Mouse (Mus musculus): ENCODE data around the gene Wdr3. TPM values are rescaled to one million over a fixed set of nuclear protein-coding genes. Genes with fewer than 3 reads are reported as not detected.
A peak's percentile ranks its signal among the peaks of the same experiment; 100 is the strongest.

Gene Wdr3
- polyA plus RNA-seq (2012; rRNA removed): 33.4 and 35.3 TPM in 2 replicates

DNA sequence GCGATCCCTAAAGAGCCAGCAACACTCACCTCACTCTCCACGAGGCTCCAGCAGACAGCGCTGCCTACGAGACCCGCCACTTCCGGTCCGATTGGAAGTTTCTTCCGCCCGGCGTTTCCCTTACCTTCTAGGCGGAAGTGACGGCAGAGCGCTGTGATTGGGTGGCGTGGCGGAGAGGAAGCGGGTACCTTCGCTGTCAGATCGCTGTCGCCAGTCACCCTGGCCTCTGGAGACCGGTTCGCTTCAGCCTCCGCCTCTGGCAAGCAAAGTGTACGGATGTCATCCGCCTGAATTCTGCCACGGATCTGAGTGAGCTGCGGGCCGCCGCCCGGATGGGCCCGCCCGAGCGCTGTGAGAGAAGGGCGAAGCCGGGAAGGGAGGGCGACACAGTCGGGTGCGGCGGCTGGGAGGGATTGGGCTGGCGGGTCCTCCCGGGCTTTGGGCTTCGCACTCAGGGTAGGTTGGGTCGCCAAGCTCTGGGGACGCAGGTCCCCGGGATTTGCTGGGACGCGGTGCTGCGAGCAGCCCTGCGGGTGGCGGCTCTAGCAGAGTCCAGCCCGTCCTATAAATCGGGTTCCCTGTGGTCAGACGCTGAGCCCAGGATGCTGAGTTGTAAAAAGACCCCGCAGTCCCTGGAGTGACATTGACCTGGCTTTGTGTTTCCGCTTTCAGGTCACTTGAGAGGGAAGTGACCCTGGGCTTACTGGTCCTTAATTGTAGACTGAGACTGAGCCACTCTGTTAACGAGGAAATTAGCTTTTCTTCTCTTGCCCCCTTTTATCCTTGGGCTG is at the start of gene Wdr3, which contains the start of gene Gdap2:
Wdr3 (minus strand) TSS at position 93 of the 791 bp plus-strand sequence.
Gdap2 (plus strand) TSS at position 67 of the 791 bp plus-strand sequence.
- DNase-seq (ENCODE audit: low read depth): peak; percentile 99
- TF ChIP-seq CTCF (IDR thresholded peaks at IDR 0.05; ENCODE audit: borderline replicate concordance, extremely low read depth, insufficient read depth, insufficient read length): no peak
- peak; percentile 62; the same call in 1 of the 2 replicates for TF ChIP-seq POLR2A (IDR thresholded peaks at IDR 0.05; ENCODE audit: borderline replicate concordance, extremely low read depth, insufficient read depth, insufficient read length, poor library complexity, severe bottlenecking)

GRCm38 (mm10) chr3:100206973-100207372 is 44.8 kb upstream of the Wdr3 start:
- no peak for DNase-seq (ENCODE audit: low read depth)
- TF ChIP-seq CTCF (IDR thresholded peaks at IDR 0.05; ENCODE audit: borderline replicate concordance, extremely low read depth, insufficient read depth, insufficient read length) (no peak), POLR2A (IDR thresholded peaks at IDR 0.05; ENCODE audit: borderline replicate concordance, extremely low read depth, insufficient read depth, insufficient read length, poor library complexity, severe bottlenecking) (no peak)

- DNase-seq (ENCODE audit: low read depth): no peak
- TF ChIP-seq CTCF (IDR thresholded peaks at IDR 0.05; ENCODE audit: borderline replicate concordance, extremely low read depth, insufficient read depth, insufficient read length) (no peak), POLR2A (IDR thresholded peaks at IDR 0.05; ENCODE audit: borderline replicate concordance, extremely low read depth, insufficient read depth, insufficient read length, poor library complexity, severe bottlenecking) (no peak)
These were observed 39.3 kb upstream of the Wdr3 start for GRCm38 (mm10) chr3:100201554-100201953.

GRCm38 (mm10) chr3:100194210-100194609 is 32.0 kb upstream of the Wdr3 start:
- no peak for TF ChIP-seq POLR2A (IDR thresholded peaks at IDR 0.05; ENCODE audit: borderline replicate concordance, extremely low read depth, insufficient read depth, insufficient read length, poor library complexity, severe bottlenecking)
- no peak for TF ChIP-seq CTCF (IDR thresholded peaks at IDR 0.05; ENCODE audit: borderline replicate concordance, extremely low read depth, insufficient read depth, insufficient read length)
- no peak for DNase-seq (ENCODE audit: low read depth)

DNA sequence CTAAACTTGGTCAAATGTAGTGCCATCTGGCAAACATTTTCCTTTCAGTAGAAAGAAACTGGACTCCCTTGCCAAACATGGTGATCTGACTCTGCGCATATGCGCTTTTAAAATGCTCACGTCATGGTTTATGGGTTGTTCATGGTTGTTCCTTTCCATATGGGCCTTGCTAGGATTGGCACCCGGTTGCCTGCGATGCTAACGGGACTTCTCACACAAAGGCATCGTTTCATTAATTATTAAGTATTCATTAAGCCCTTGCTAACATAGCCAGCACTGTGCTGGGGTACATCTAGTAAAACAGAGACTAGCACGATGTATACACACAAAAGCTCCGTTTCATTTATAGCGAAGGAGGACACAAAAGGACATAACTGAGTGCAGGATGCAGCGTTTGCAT is 27.7 kb upstream of the Wdr3 start:
- TF ChIP-seq CTCF (IDR thresholded peaks at IDR 0.05; ENCODE audit: borderline replicate concordance, extremely low read depth, insufficient read depth, insufficient read length): no peak
- TF ChIP-seq POLR2A (IDR thresholded peaks at IDR 0.05; ENCODE audit: borderline replicate concordance, extremely low read depth, insufficient read depth, insufficient read length, poor library complexity, severe bottlenecking): no peak
- no peak for DNase-seq (ENCODE audit: low read depth)

GRCm38 (mm10) chr3:100189444-100189843 is 27.2 kb upstream of the Wdr3 start:
- DNase-seq (ENCODE audit: low read depth): peak; percentile 87
- TF ChIP-seq CTCF (IDR thresholded peaks at IDR 0.05; ENCODE audit: borderline replicate concordance, extremely low read depth, insufficient read depth, insufficient read length) (peak; percentile 64; the same call in 1 of the 2 replicates), POLR2A (IDR thresholded peaks at IDR 0.05; ENCODE audit: borderline replicate concordance, extremely low read depth, insufficient read depth, insufficient read length, poor library complexity, severe bottlenecking) (no peak)

DNA sequence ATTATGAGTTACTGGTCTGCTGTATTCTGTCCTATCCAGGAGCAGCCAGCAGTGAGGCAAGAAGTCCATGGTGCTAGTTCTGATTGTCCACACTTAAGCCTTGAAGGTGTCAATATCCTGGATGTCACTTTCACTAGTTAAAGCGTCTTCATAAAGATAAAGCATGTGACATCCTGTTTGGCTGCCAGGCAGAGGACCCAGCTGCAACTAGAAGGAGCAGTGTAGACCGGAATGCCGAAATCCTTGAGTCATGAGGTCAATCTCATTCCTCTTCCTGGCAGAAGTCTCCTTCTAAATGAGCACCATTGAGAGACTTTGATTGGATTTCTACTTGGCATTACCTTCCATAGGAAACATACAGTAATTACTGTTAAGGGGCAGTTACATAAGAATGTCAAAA is 18.3 kb upstream of the Wdr3 start:
- DNase-seq (ENCODE audit: low read depth): no peak

GRCm38 (mm10) chr3:100176031-100176430 is 13.8 kb upstream of the Wdr3 start:
- TF ChIP-seq CTCF (IDR thresholded peaks at IDR 0.05; ENCODE audit: borderline replicate concordance, extremely low read depth, insufficient read depth, insufficient read length): no peak
- no peak for TF ChIP-seq POLR2A (IDR thresholded peaks at IDR 0.05; ENCODE audit: borderline replicate concordance, extremely low read depth, insufficient read depth, insufficient read length, poor library complexity, severe bottlenecking)
- no peak for DNase-seq (ENCODE audit: low read depth)

More for the DNA sequence above, 18.3 kb upstream of the Wdr3 start:
- no peak for TF ChIP-seq POLR2A (IDR thresholded peaks at IDR 0.05; ENCODE audit: borderline replicate concordance, extremely low read depth, insufficient read depth, insufficient read length, poor library complexity, severe bottlenecking)
- no peak for TF ChIP-seq CTCF (IDR thresholded peaks at IDR 0.05; ENCODE audit: borderline replicate concordance, extremely low read depth, insufficient read depth, insufficient read length)

DNA sequence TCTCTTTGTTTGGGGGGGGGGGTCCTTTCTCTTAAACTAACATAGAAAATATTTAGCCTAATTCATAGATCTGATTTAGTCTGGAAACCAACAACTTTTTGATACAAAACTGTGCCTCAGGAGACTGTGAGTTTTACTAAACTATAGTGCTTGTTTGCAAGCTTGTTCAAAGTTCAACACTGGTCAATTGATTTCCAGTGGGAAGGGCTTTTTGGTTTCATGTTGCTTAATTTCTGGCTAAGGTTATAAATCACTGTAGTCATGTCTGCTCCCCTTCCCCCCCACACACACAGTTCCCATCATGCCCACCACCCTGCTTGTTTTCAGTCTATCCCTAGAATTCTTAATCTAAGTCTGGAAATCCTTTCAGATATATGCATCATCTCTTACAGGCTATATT is 2.8 kb upstream of the Wdr3 start:
- TF ChIP-seq POLR2A (IDR thresholded peaks at IDR 0.05; ENCODE audit: borderline replicate concordance, extremely low read depth, insufficient read depth, insufficient read length, poor library complexity, severe bottlenecking): no peak
- TF ChIP-seq CTCF (IDR thresholded peaks at IDR 0.05; ENCODE audit: borderline replicate concordance, extremely low read depth, insufficient read depth, insufficient read length): no peak
- DNase-seq (ENCODE audit: low read depth): no peak

DNA sequence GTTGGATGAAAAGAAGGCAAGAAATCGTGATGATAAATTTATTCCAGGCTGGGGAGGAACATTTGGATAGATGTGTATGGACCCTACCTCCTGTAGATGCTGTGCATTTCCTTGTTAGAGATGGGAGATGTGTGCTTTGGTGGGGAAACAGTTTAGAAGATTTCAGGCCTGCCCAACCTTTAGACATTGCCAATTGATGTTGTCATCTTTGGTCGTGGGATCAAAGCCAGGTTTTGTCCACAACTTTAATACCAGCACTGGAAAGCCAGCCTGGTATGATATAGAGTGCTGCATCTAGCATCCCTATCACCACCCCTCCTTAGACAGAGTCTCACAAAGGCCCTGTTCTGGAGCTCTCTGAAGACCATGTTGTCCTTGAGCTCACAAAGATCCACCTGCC is 1.3 kb upstream of the Wdr3 start:
- no peak for DNase-seq (ENCODE audit: low read depth)
- TF ChIP-seq POLR2A (IDR thresholded peaks at IDR 0.05; ENCODE audit: borderline replicate concordance, extremely low read depth, insufficient read depth, insufficient read length, poor library complexity, severe bottlenecking) (no peak), CTCF (IDR thresholded peaks at IDR 0.05; ENCODE audit: borderline replicate concordance, extremely low read depth, insufficient read depth, insufficient read length) (no peak)

GRCm38 (mm10) chr3:100161665-100162314 is 417 bp downstream of the Wdr3 start:
- DNase-seq (ENCODE audit: low read depth): no peak
- no peak for TF ChIP-seq CTCF (IDR thresholded peaks at IDR 0.05; ENCODE audit: borderline replicate concordance, extremely low read depth, insufficient read depth, insufficient read length)
